Mouse (Mus musculus): ENCODE data around the gene Pappa. TPM values are rescaled to one million over a fixed set of nuclear protein-coding genes. Genes with fewer than 3 reads are reported as not detected.

The Pappa gene
- polyA plus RNA-seq, 1 experiment from 2014 or later: 0.80 TPM

GRCm38 (mm10) chr4:65296968-65297499 is 173.1 kb downstream of the Pappa start:
- no peak overlapping the region for H3K27ac ChIP-seq
- WGBS: 11% methylated on average over 13 of the region's 13 CpGs
- no peak overlapping the region for H3K4me2 ChIP-seq (replicated peaks)
- H3K9me3 ChIP-seq (ENCODE audit: control insufficient read depth, low read length): no peaks in the 10 kb centered on the region
- peaks cover 8% of the 10 kb centered on the region for H3K27me3 ChIP-seq (ENCODE audit: control insufficient read depth, insufficient read depth, low read length)
- DNase-seq (ENCODE audit: low spot score) (peak; percentile 36), ATAC-seq (ENCODE audit: low FRiP score) (peak; percentile 89)
- H3K4me1 ChIP-seq (replicated peaks; ENCODE audit: control insufficient read depth, insufficient read depth, low read length): no peaks in the 10 kb centered on the region
- H3K9ac ChIP-seq: no peak overlapping the region
- no peak overlapping the region for H3K4me3 ChIP-seq (replicated peaks; ENCODE audit: low read length)
- H3K36me3 ChIP-seq (replicated peaks; ENCODE audit: control insufficient read depth, insufficient read depth): no peaks in the 10 kb centered on the region

- no peak for ATAC-seq (ENCODE audit: low FRiP score)
- no peak for DNase-seq (ENCODE audit: low spot score)
- 50% methylated on average over 9 of the region's 9 CpGs for WGBS
- peaks cover 8% of the 10 kb centered on the region for H3K27me3 ChIP-seq (ENCODE audit: control insufficient read depth, insufficient read depth, low read length)
- no peak overlapping the region for H3K9ac ChIP-seq
- no peak overlapping the region for H3K4me3 ChIP-seq (replicated peaks; ENCODE audit: low read length)
- no peaks in the 10 kb centered on the region for H3K36me3 ChIP-seq (replicated peaks; ENCODE audit: control insufficient read depth, insufficient read depth)
- no peaks in the 10 kb centered on the region for H3K4me1 ChIP-seq (replicated peaks; ENCODE audit: control insufficient read depth, insufficient read depth, low read length)
- no peak overlapping the region for H3K27ac ChIP-seq
- H3K9me3 ChIP-seq (ENCODE audit: control insufficient read depth, low read length): no peaks in the 10 kb centered on the region
- H3K4me2 ChIP-seq (replicated peaks): no peak overlapping the region
Measured at GRCm38 (mm10) chr4:65298212-65299181, 174.5 kb downstream of the Pappa start.

- Histone ChIP-seq H3K4me2 (replicated peaks) (no peak overlapping the region), H3K4me1 (replicated peaks; ENCODE audit: control insufficient read depth, insufficient read depth, low read length) (no peaks in the 10 kb centered on the region), H3K9ac (no peak overlapping the region), H3K27me3 (ENCODE audit: control insufficient read depth, insufficient read depth, low read length) (peaks cover 8% of the 10 kb centered on the region), H3K4me3 (replicated peaks; ENCODE audit: low read length) (no peak overlapping the region), H3K36me3 (replicated peaks; ENCODE audit: control insufficient read depth, insufficient read depth) (no peaks in the 10 kb centered on the region), H3K9me3 (ENCODE audit: control insufficient read depth, low read length) (no peaks in the 10 kb centered on the region), H3K27ac (no peak overlapping the region)
- ATAC-seq (ENCODE audit: low FRiP score) (no peak), DNase-seq (ENCODE audit: low spot score) (no peak)
- WGBS: 50% methylated on average over 1 of the region's 1 CpGs
Measured at GRCm38 (mm10) chr4:65299365-65299764, 175.4 kb downstream of the Pappa start.

GRCm38 (mm10) chr4:65300431-65300830 is 176.5 kb downstream of the Pappa start:
- Histone ChIP-seq H3K9me3 (ENCODE audit: control insufficient read depth, low read length) (no peaks in the 10 kb centered on the region), H3K27me3 (ENCODE audit: control insufficient read depth, insufficient read depth, low read length) (peaks cover 4% of the 10 kb centered on the region; the same call in 1 of the 2 replicates), H3K4me2 (replicated peaks) (no peak overlapping the region), H3K4me3 (replicated peaks; ENCODE audit: low read length) (no peak overlapping the region), H3K4me1 (replicated peaks; ENCODE audit: control insufficient read depth, insufficient read depth, low read length) (no peaks in the 10 kb centered on the region), H3K27ac (no peak overlapping the region), H3K9ac (no peak overlapping the region), H3K36me3 (replicated peaks; ENCODE audit: control insufficient read depth, insufficient read depth) (no peaks in the 10 kb centered on the region)
- DNase-seq (ENCODE audit: low spot score): no peak
- no peak for ATAC-seq (ENCODE audit: low FRiP score)
- WGBS: 83% methylated on average over 3 of the region's 3 CpGs

- 67% methylated on average over 3 of the region's 3 CpGs for WGBS
- Histone ChIP-seq H3K9ac (no peak overlapping the region), H3K4me2 (replicated peaks) (no peak overlapping the region), H3K4me3 (replicated peaks; ENCODE audit: low read length) (no peak overlapping the region), H3K36me3 (replicated peaks; ENCODE audit: control insufficient read depth, insufficient read depth) (no peaks in the 10 kb centered on the region), H3K4me1 (replicated peaks; ENCODE audit: control insufficient read depth, insufficient read depth, low read length) (no peaks in the 10 kb centered on the region), H3K27ac (no peak overlapping the region), H3K27me3 (ENCODE audit: control insufficient read depth, insufficient read depth, low read length) (no peaks in the 10 kb centered on the region), H3K9me3 (ENCODE audit: control insufficient read depth, low read length) (no peaks in the 10 kb centered on the region)
- DNase-seq (ENCODE audit: low spot score) (no peak), ATAC-seq (ENCODE audit: low FRiP score) (no peak)
Measured at GRCm38 (mm10) chr4:65302666-65303065, 178.7 kb downstream of the Pappa start.

- Histone ChIP-seq H3K27ac (no peak overlapping the region), H3K4me1 (replicated peaks; ENCODE audit: control insufficient read depth, insufficient read depth, low read length) (no peaks in the 10 kb centered on the region), H3K4me3 (replicated peaks; ENCODE audit: low read length) (no peak overlapping the region), H3K4me2 (replicated peaks) (no peak overlapping the region), H3K27me3 (ENCODE audit: control insufficient read depth, insufficient read depth, low read length) (no peaks in the 10 kb centered on the region), H3K36me3 (replicated peaks; ENCODE audit: control insufficient read depth, insufficient read depth) (no peaks in the 10 kb centered on the region), H3K9me3 (ENCODE audit: control insufficient read depth, low read length) (no peaks in the 10 kb centered on the region), H3K9ac (no peak overlapping the region)
- DNase-seq (ENCODE audit: low spot score) (no peak), ATAC-seq (ENCODE audit: low FRiP score) (no peak; the same call in 1 of the 2 replicates)
- WGBS: 76% methylated on average over 10 of the region's 10 CpGs
Measured at GRCm38 (mm10) chr4:65317877-65318525, 194.0 kb downstream of the Pappa start.

GRCm38 (mm10) chr4:65321340-65321739 is 197.4 kb downstream of the Pappa start:
- Histone ChIP-seq H3K4me2 (replicated peaks) (no peak overlapping the region), H3K4me1 (replicated peaks; ENCODE audit: control insufficient read depth, insufficient read depth, low read length) (no peaks in the 10 kb centered on the region), H3K36me3 (replicated peaks; ENCODE audit: control insufficient read depth, insufficient read depth) (no peaks in the 10 kb centered on the region), H3K27me3 (ENCODE audit: control insufficient read depth, insufficient read depth, low read length) (no peaks in the 10 kb centered on the region), H3K9ac (no peak overlapping the region), H3K27ac (no peak overlapping the region), H3K9me3 (ENCODE audit: control insufficient read depth, low read length) (no peaks in the 10 kb centered on the region), H3K4me3 (replicated peaks; ENCODE audit: low read length) (no peak overlapping the region)
- DNase-seq (ENCODE audit: low spot score): no peak
- 89% methylated on average over 4 of the region's 4 CpGs for WGBS
- ATAC-seq (ENCODE audit: low FRiP score): no peak

- H3K9me3 ChIP-seq (ENCODE audit: control insufficient read depth, low read length): no peaks in the 10 kb centered on the region
- WGBS: 94% methylated on average over 1 of the region's 1 CpGs
- DNase-seq (ENCODE audit: low spot score) (no peak), ATAC-seq (ENCODE audit: low FRiP score) (no peak)
- H3K27me3 ChIP-seq (ENCODE audit: control insufficient read depth, insufficient read depth, low read length): no peaks in the 10 kb centered on the region
- H3K4me1 ChIP-seq (replicated peaks; ENCODE audit: control insufficient read depth, insufficient read depth, low read length): no peaks in the 10 kb centered on the region
- no peak overlapping the region for H3K9ac ChIP-seq
- no peaks in the 10 kb centered on the region for H3K36me3 ChIP-seq (replicated peaks; ENCODE audit: control insufficient read depth, insufficient read depth)
- H3K4me3 ChIP-seq (replicated peaks; ENCODE audit: low read length): no peak overlapping the region
- no peak overlapping the region for H3K27ac ChIP-seq
- H3K4me2 ChIP-seq (replicated peaks): no peak overlapping the region
Measured at GRCm38 (mm10) chr4:65321959-65322358, 198.0 kb downstream of the Pappa start.

GRCm38 (mm10) chr4:65325816-65326215 is 201.8 kb downstream of the Pappa start:
- Histone ChIP-seq H3K4me3 (replicated peaks; ENCODE audit: low read length) (no peak overlapping the region), H3K27ac (no peak overlapping the region), H3K9ac (no peak overlapping the region), H3K4me1 (replicated peaks; ENCODE audit: control insufficient read depth, insufficient read depth, low read length) (no peaks in the 10 kb centered on the region), H3K9me3 (ENCODE audit: control insufficient read depth, low read length) (no peaks in the 10 kb centered on the region), H3K27me3 (ENCODE audit: control insufficient read depth, insufficient read depth, low read length) (no peaks in the 10 kb centered on the region), H3K4me2 (replicated peaks) (no peak overlapping the region), H3K36me3 (replicated peaks; ENCODE audit: control insufficient read depth, insufficient read depth) (no peaks in the 10 kb centered on the region)
- WGBS: 95% methylated on average over 2 of the region's 2 CpGs
- no peak for DNase-seq (ENCODE audit: low spot score)
- no peak for ATAC-seq (ENCODE audit: low FRiP score)

Data from hindbrain, embryonic 14.5 days (tissue).